Mouse (Mus musculus): Measurements from ENCODE around the gene Sp9. TPM values are rescaled to one million over a fixed set of nuclear protein-coding genes. Genes with fewer than 3 reads are reported as not detected.

The Sp9 gene
- polyA plus RNA-seq (2012; rRNA removed), result 0.29 TPM in 1 of 2 replicates, not detected in the other

DNA sequence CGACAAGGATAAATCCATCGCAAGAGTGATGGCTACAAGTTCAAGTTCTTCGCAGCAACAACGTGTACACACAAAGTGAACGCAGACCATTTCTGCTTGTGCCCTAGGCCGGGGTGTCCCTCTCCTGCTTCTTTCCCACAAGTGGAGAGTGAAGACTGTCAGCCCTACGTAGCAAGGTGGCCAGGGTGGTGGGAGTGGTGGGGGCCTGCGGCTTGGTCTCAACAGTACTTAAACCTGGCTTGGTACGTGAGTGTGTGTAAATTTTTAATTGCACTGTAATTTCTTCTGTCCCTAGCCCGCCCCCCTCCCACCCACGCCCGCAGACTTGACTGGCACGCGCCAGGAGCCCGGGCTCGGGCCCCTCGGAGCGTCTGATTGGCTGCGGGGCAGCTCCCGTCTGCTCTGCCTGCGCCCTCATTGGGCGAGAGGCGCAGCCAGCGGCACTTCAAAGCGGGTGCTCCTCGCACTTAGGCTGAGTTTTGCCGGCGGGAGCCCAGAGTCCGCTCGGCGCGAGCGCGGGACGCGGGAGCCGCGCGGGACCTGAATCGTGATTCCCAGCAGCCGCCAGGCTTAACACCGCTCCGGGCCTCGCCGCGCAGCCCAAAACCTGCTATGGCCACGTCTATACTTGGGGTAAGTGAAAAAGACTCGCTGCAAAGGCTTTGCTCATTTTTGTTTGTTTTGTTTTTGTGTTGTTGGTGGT is at the start of gene Sp9:
TSS of gene Sp9 (plus strand) at position 467 of the 703 bp plus-strand sequence.
- DNase-seq (ENCODE audit: low read depth, low spot score), result no peak
- WGBS, result 3% methylated on average over 48 of the region's 48 CpGs

GRCm38 (mm10) chr2:73231081-73231480 is 40.6 kb upstream of the Sp9 start:
- WGBS, result 43% methylated on average over 3 of the region's 3 CpGs
- no peak for DNase-seq (ENCODE audit: low read depth, low spot score)

DNA sequence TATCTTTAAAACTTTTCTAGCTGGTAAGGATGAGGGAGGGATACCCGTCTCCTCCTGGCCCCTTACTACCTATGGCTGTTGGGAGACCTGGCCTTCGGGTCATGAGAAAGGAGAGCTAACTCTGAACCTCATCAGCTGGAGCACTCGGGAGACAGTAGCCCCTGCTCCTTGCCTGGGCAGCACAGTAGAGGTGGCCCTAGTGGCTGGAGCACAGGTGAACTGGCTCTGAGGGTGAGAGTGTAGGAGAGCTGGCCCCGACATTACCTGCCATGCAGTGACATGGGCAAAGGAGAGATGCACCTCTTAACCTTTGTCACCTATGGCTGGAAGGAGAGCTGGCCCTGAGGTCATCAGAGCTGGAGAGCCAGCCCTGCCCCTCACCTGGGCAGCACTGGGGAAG is 30.4 kb upstream of the Sp9 start:
- WGBS, result 78% methylated on average over 4 of the region's 4 CpGs
- DNase-seq (ENCODE audit: low read depth, low spot score), result no peak

- DNase-seq (ENCODE audit: low read depth, low spot score), result no peak
- 83% methylated on average over 4 of the region's 4 CpGs for WGBS
Observed at GRCm38 (mm10) chr2:73248701-73249100, 23.0 kb upstream of the Sp9 start.

DNA sequence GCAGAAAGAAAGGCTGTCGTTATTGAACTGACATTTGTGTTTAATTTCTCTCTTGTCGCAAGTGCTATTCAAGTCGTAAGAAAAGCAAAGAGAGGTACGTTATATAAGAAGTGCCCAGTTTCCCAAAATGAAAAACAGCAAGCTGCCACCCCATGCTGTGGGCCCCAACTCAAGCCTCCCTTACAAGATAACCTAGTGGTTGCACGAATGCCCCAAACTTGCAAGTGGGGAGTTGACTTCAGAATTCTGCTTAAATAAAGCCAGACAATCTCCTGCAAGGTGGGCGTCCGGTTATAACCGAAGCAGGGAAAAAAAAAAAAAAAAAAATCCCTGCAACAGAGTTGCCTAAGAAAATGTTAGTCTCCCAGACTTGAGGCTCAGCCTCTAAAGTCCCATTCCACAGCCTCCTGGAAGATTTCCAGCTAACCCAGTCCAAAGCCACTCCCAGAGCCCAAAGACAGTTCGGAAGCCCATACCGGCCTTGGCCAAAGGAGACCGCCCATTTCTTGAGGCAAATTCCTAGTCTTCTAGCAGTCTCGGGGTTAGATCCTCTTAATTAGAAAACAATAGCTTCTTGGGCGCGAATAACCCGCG is 8.5 kb upstream of the Sp9 start:
- WGBS, result 26% methylated on average over 16 of the region's 16 CpGs
- no peak for DNase-seq (ENCODE audit: low read depth, low spot score)

- WGBS, result 4% methylated on average over 38 of the region's 38 CpGs
- DNase-seq (ENCODE audit: low read depth, low spot score), result no peak
Observed at GRCm38 (mm10) chr2:73263794-73264610, 7.7 kb upstream of the Sp9 start.

DNA sequence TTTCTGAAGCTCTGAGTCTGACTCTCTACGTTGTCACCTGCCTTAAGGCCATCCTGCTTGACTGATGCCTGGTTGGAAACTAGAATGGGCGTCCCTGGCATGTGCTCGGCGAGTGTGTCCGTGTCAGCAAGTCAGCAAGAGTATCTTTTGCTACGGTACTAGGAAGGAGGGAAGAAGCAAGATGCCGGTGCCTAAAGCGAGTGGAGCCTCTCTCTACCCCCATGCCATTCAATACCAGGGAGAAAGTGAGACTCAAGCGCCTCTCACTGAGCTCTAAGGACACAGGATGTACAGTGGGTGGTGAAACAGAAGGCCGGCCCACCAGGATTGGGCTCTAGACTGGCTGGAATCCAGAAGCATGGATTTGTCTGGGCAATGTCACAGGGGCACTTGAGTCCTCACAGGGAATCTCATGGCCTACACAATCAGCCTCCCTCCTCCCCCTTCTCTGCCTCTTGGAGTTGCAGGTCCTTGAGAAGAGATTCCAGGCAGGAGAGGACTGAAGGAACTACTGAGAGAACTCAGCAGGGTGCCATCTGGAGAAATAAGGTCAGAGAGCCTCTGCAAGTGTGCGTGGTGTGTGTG is 7.0 kb upstream of the Sp9 start:
- DNase-seq (ENCODE audit: low read depth, low spot score), result no peak
- 19% methylated on average over 11 of the region's 11 CpGs for WGBS

DNA sequence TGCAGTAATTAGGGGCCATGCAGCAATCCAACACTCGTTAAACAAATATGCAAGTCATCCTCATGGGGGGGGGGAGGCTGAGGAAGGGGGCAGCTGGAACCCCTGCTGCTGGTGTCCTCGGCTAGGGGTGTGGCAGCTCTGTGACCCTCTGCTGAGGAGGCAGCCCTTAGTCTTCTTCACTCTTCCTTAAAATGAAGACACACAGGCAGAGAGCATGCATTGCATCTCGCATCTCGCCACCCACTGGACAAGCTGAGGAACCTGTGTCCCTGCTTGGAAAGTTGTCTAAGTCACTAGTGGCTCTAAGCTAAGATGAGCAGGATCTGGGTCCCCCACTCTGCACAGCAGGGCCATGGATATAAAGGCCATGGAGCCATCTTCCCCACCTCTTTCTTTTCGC is 5.7 kb upstream of the Sp9 start:
- DNase-seq (ENCODE audit: low read depth, low spot score), result no peak
- WGBS, result 7% methylated on average over 5 of the region's 5 CpGs

DNA sequence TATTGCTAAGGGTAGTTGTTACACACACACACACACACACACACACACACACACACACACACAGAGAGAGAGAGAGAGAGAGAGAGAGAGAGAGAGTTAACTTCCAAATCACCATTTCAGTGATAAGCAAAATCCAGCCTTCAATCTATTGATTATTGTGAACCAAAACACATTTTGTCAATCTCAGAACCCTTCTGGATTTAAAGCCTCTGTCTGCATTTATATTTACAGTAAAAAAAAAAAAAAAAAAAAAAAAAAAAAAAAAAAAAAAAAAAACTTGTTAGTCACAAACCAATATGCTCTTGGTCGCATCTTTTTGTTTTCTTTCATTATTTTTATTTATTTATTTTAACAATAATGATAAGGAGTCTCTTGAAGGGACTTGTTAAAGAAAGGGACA is 5.1 kb upstream of the Sp9 start:
- WGBS, result 32% methylated on average over 1 of the region's 1 CpGs

DNA sequence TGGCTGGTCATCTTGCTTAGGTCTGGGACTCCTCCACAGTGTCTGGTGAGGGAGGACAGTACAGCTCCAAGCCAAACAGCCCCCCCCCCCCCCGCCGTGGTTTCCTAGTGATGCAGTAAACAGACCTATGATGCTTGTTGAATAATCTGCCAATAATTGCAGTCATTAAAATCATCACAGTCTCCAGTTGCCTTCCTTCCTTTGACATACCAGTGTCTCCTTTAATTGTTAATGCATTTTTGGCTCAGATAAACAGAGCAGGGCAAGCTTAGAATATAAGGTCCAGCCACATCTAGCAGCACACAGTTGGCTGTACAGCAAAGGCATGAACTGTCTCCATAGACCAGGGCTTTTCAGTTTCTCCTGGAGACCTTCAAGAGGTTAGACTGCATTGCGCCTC is 4.5 kb upstream of the Sp9 start:
- DNase-seq (ENCODE audit: low read depth, low spot score), result no peak
- 16% methylated on average over 3 of the region's 3 CpGs for WGBS

More for the DNA sequence above, 5.1 kb upstream of the Sp9 start:
- no peak for DNase-seq (ENCODE audit: low read depth, low spot score)

- 18% methylated on average over 4 of the region's 4 CpGs for WGBS
- no peak for DNase-seq (ENCODE audit: low read depth, low spot score)
Observed at GRCm38 (mm10) chr2:73267818-73268217, 3.9 kb upstream of the Sp9 start.

DNA sequence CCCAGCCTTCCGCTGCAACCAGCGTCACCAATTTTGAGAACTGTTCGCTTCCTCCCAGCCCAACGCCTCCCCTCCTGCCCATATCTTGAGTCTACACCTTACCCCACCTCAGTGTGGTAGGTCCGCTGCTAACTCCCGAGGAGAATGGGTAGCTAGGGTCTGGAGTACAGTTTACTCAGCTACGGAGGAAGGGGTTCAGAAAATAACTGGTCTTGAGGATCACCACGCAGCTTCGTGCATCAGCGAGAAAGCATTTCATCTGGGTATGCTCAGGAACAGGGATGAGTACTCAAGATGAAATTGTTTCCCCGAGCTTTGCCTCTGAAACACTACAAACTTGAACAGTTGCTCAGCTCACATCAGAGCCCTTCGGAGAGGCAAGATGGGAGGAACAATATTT is 3.4 kb upstream of the Sp9 start:
- WGBS, result 10% methylated on average over 12 of the region's 12 CpGs
- DNase-seq (ENCODE audit: low read depth, low spot score), result no peak

DNA sequence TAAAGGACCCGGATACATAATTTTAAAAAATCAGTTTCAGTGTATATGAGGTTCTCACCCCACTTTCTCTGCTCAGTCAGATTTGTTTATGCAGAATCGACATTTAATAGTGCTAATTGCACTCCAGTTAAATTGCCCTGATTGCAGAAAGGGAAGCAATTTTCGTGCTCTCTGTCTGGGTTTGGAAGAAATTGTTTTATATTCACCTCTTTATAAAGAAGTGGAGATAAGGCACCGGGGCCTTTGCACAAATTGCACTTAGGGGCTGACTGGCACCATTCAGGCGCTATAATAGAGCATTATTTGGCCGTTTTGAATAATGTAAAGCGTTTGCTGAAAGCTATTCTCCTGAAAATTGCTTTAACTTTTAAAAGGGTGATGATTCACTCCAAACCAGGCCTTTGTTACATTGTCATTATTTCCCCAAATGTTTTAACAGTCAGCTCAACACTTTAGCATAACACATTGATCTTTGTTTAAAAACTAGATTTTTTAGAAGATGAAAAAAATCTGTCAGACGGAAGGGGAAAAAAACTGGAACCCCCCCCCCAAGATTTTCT is 2.8 kb upstream of the Sp9 start:
- WGBS, result 10% methylated on average over 8 of the region's 8 CpGs
- no peak for DNase-seq (ENCODE audit: low read depth, low spot score)

DNA sequence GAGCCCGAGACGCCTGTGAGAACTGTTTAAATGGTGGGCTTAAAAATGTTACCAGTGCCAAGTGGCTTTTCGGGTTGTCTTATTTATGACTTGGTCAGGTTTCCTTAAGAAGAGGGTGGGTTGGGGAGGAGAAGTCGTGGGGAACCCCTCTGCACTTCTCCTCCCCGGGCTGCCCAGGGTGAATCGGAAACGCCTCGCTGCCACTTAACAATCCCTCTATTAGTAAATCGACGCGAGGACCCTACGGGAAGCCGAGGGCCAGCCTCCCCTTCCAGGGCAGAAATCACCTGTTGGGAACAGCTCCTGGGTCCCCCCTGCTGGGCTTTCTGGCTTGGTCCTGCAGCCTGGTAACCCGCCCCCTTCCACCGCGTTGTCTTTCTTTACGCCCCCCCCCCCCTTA is 2.1 kb upstream of the Sp9 start:
- no peak for DNase-seq (ENCODE audit: low read depth, low spot score)
- 4% methylated on average over 17 of the region's 17 CpGs for WGBS

DNA sequence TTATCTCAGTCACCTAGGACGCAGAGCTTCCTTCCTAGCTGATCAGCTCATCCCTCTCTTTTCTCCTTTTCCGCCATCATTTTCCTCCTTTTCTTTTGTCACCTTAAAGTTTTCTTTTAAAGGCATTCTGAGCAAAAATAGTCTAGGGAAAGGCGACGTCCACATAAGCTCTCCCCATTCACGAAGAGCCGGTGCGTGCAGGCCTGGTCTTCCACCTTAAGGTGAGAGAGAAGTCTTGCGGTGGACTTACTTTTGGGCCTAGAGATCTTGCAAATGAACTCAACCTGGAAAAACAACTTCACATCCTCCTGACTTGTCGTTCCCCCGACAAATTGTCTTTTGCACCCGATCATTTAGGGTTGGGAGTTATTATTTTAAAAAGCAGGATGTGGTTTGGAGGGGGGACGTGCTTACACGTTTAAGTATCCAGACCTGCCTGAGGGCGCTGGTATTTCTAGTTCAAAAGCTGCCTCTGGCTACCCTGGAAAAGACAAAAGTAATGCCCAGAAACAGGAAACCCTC is 1.6 kb upstream of the Sp9 start:
- DNase-seq (ENCODE audit: low read depth, low spot score), result no peak
- 9% methylated on average over 14 of the region's 14 CpGs for WGBS

- 4% methylated on average over 38 of the region's 38 CpGs for WGBS
- DNase-seq (ENCODE audit: low read depth, low spot score), result no peak
Observed at GRCm38 (mm10) chr2:73270593-73271458, 899 bp upstream of the Sp9 start.

- 2% methylated on average over 55 of the region's 55 CpGs for WGBS
- DNase-seq (ENCODE audit: low read depth, low spot score), result no peak
Observed at GRCm38 (mm10) chr2:73272351-73273248, 875 bp downstream of the Sp9 start.
